Mouse (Mus musculus): Measurements from ENCODE around the gene Sp110. TPM values are rescaled to one million over a fixed set of nuclear protein-coding genes. Genes with fewer than 3 reads are reported as not detected.

The Sp110 gene
- polyA plus RNA-seq, 1 experiment from 2014 or later, result 0.62 TPM

Other genes starting within 250 kb of the Sp110 start
- not detected in 2 replicates for gene G530012D18Rik, start 23.1 kb downstream of the Sp110 start, polyA plus RNA-seq (2016; fragmentation: Nextera tagmentation; extraction: Ambion mirVana)
- 1.7 and 2.1 TPM in 2 replicates for gene Sp140, start 1.6 kb upstream of the Sp110 start, polyA plus RNA-seq (2016; fragmentation: Nextera tagmentation; extraction: Ambion mirVana)
- 0.46 and 0.63 TPM in 2 replicates for gene Sp100, start 51.2 kb upstream of the Sp110 start, polyA plus RNA-seq (2016; fragmentation: Nextera tagmentation; extraction: Ambion mirVana)
- 1.0 and 1.2 TPM in 2 replicates for gene A630001G21Rik, start 179.8 kb upstream of the Sp110 start, polyA plus RNA-seq (2016; fragmentation: Nextera tagmentation; extraction: Ambion mirVana)
- gene Cab39, start 194.6 kb upstream of the Sp110 start, polyA plus RNA-seq (2016; fragmentation: Nextera tagmentation; extraction: Ambion mirVana), result 24.2 and 31.6 TPM in 2 replicates

All from heart, embryonic 10.5 days (tissue).